Mouse (Mus musculus): ENCODE results near the gene Naa38.

DNA sequence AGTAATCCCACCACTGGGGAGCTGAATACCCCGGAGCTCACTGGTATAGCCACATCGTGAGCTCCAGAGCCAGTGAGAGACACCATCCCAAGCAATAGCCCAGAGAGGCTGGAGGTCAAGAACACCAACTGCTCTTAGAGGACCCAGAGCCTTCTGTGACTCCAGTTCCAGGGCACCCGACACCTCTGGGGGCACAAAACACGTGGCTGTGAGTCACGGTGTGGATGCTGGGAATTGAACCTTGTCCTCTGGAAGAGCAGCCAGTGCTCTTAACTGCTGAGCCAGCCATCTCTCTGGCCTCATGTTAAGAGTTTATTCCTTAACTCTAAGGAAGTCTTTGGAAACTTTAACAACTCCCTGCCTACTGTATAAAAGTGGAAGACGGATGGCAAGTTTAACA is 10.3 kb upstream of the Naa38 start:
- no peak for TF ChIP-seq CTCF (IDR thresholded peaks at IDR 0.05; ENCODE audit: low read depth, low read length)
- TF ChIP-seq POLR2A (IDR thresholded peaks at IDR 0.05; ENCODE audit: insufficient read depth, low read length) = no peak
